Mouse (Mus musculus): ENCODE measurements at regions not wholly inside any gene's neighbourhood (a gene's known extent, or its start where the extent isn't known, plus 50 kb on each side); places are given as distances from the start of the nearest gene placed in this dataset.
A peak's percentile ranks its signal among the peaks of the same experiment; 100 is the strongest.

- WGBS = 85% methylated on average over 7 of the region's 7 CpGs
- Histone ChIP-seq H3K4me1 (ENCODE audit: insufficient read depth) (peaks cover 23% of the 10 kb centered on the region), H3K27ac (ENCODE audit: low read depth) (no peak overlapping the region), H3K4me2 (no peak overlapping the region), H3K4me3 (ENCODE audit: low read depth, low read length) (no peak overlapping the region), H3K9me3 (ENCODE audit: low read depth, low read length) (no peaks in the 10 kb centered on the region), H3K27me3 (ENCODE audit: insufficient read depth, low read length) (no peaks in the 10 kb centered on the region), H3K9ac (no peak overlapping the region), H3K36me3 (ENCODE audit: insufficient read depth) (no peaks in the 10 kb centered on the region)
- no peak for TF ChIP-seq CTCF (IDR thresholded peaks at IDR 0.05; ENCODE audit: low read depth)
- DNase-seq = no peak
- ATAC-seq (ENCODE audit: insufficient read depth) = no peak
These were observed 107.1 kb downstream of the Evx1 start for GRCm38 (mm10) chr6:52420276-52420970.

GRCm38 (mm10) chr6:52421771-52422170 is 108.5 kb downstream of the Evx1 start:
- no peaks in the 10 kb centered on the region for H3K27me3 ChIP-seq (ENCODE audit: insufficient read depth, low read length)
- no peak overlapping the region for H3K4me2 ChIP-seq
- H3K4me1 ChIP-seq (ENCODE audit: insufficient read depth) = peaks cover 16% of the 10 kb centered on the region
- H3K9ac ChIP-seq = no peak overlapping the region
- no peaks in the 10 kb centered on the region for H3K36me3 ChIP-seq (ENCODE audit: insufficient read depth)
- ATAC-seq (ENCODE audit: insufficient read depth) (no peak), DNase-seq (no peak)
- no peak for TF ChIP-seq CTCF (IDR thresholded peaks at IDR 0.05; ENCODE audit: low read depth)
- H3K4me3 ChIP-seq (ENCODE audit: low read depth, low read length) = no peak overlapping the region
- WGBS = 82% methylated on average over 6 of the region's 6 CpGs
- no peak overlapping the region for H3K27ac ChIP-seq (ENCODE audit: low read depth)
- no peaks in the 10 kb centered on the region for H3K9me3 ChIP-seq (ENCODE audit: low read depth, low read length)

DNA sequence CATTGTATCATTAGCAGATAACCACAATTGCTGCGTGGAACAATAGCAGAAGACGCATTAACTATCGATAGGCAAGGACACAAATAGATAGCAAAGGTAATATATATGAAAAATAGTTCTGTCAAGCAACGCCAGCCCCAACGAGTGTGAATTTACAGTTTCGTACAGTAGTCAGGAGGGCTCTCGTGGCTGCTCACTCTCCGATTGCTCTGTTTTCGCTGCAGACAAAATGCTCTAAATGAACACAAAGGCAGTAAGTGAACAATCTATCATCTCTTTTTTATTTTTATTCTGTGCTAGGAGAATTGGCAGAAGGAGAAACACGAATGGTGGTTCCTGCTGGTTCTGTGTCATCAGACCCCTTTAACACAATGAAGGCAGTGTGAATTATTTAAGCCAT is 109.4 kb downstream of the Evx1 start:
- H3K4me1 ChIP-seq (ENCODE audit: insufficient read depth) = peaks cover 13% of the 10 kb centered on the region
- no peak for DNase-seq
- H3K27me3 ChIP-seq (ENCODE audit: insufficient read depth, low read length) = no peaks in the 10 kb centered on the region

DNA sequence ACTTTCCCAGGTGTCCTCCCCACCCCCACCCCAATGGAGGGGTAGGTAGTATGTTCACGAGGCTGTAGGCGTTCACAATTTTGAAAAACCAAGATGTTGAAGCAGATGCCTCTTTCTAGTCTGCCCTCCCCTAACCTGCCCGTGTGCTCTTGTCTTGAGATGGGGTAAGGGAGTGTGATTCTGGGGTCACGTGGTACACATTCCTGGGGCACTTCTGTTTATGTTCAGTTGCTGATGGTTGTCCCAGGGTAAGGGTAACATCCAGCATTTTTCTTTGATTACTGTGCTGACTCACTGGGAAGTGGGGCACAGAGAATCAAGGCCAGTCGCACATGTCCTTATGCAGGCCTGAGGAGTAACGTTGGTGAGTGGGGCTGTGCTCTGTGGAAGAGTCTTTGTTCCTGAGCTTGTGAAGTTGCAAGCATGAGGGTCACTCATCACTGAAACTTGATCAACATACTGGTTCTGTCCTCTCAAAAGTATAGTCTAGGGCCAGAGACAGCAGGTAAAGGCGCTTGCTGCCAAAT is 110.3 kb downstream of the Evx1 start:
- H3K4me1 ChIP-seq (ENCODE audit: insufficient read depth) = peaks cover 6% of the 10 kb centered on the region
- WGBS = 44% methylated on average over 7 of the region's 7 CpGs
- ATAC-seq (ENCODE audit: insufficient read depth) = no peak
- no peak overlapping the region for H3K9ac ChIP-seq
- H3K36me3 ChIP-seq (ENCODE audit: insufficient read depth) = no peaks in the 10 kb centered on the region
- TF ChIP-seq CTCF (IDR thresholded peaks at IDR 0.05; ENCODE audit: low read depth) = no peak
- H3K9me3 ChIP-seq (ENCODE audit: low read depth, low read length) = no peaks in the 10 kb centered on the region
- H3K4me2 ChIP-seq = no peak overlapping the region
- H3K27ac ChIP-seq (ENCODE audit: low read depth) = no peak overlapping the region
- no peaks in the 10 kb centered on the region for H3K27me3 ChIP-seq (ENCODE audit: insufficient read depth, low read length)
- no peak overlapping the region for H3K4me3 ChIP-seq (ENCODE audit: low read depth, low read length)
- no peak for DNase-seq

More for the DNA sequence above, 109.4 kb downstream of the Evx1 start:
- Histone ChIP-seq H3K4me3 (ENCODE audit: low read depth, low read length) (no peak overlapping the region), H3K9me3 (ENCODE audit: low read depth, low read length) (no peaks in the 10 kb centered on the region), H3K4me2 (no peak overlapping the region), H3K27ac (ENCODE audit: low read depth) (no peak overlapping the region), H3K36me3 (ENCODE audit: insufficient read depth) (no peaks in the 10 kb centered on the region), H3K9ac (no peak overlapping the region)
- no peak for TF ChIP-seq CTCF (IDR thresholded peaks at IDR 0.05; ENCODE audit: low read depth)
- no peak for ATAC-seq (ENCODE audit: insufficient read depth)
- WGBS = 58% methylated on average over 10 of the region's 10 CpGs

GRCm38 (mm10) chr6:52424440-52424839 is 111.1 kb downstream of the Evx1 start:
- Histone ChIP-seq H3K36me3 (ENCODE audit: insufficient read depth) (no peaks in the 10 kb centered on the region), H3K9me3 (ENCODE audit: low read depth, low read length) (no peaks in the 10 kb centered on the region), H3K4me3 (ENCODE audit: low read depth, low read length) (no peak overlapping the region), H3K9ac (no peak overlapping the region), H3K4me2 (no peak overlapping the region), H3K27ac (ENCODE audit: low read depth) (0 out of 2 replicates have a peak overlapping the region, but pooled peaks have one; percentile 10), H3K4me1 (ENCODE audit: insufficient read depth) (no peaks in the 10 kb centered on the region; the same call in 1 of the 2 replicates), H3K27me3 (ENCODE audit: insufficient read depth, low read length) (no peaks in the 10 kb centered on the region)
- 62% methylated on average over 5 of the region's 5 CpGs for WGBS
- ATAC-seq (ENCODE audit: insufficient read depth) (no peak), DNase-seq (no peak)
- TF ChIP-seq CTCF (IDR thresholded peaks at IDR 0.05; ENCODE audit: low read depth) = no peak

DNA sequence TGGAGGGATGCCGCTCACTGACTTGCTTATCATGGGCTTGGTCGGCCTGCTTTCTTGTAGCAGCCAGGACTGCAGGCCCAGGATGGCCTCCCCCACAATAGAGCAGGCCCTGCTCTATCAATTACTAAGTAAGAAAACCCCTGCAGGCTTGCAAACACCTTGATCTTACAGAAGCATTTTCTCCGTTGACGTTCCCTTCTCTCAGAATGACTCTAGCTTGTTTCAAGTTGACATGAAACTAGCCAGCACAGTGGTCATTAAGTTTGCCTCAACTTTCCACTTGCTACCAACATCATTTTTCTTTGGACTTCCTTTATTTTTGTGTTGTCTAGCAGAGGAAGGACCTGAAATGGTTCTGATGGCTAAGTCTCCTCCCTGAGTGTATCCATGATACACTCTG is 111.8 kb downstream of the Evx1 start:
- Histone ChIP-seq H3K36me3 (ENCODE audit: insufficient read depth) (no peaks in the 10 kb centered on the region), H3K4me3 (ENCODE audit: low read depth, low read length) (no peak overlapping the region), H3K27me3 (ENCODE audit: insufficient read depth, low read length) (no peaks in the 10 kb centered on the region), H3K27ac (ENCODE audit: low read depth) (no peak overlapping the region), H3K9ac (no peak overlapping the region), H3K9me3 (ENCODE audit: low read depth, low read length) (no peaks in the 10 kb centered on the region), H3K4me1 (ENCODE audit: insufficient read depth) (no peaks in the 10 kb centered on the region; the same call in 1 of the 2 replicates), H3K4me2 (no peak overlapping the region)
- no peak for TF ChIP-seq CTCF (IDR thresholded peaks at IDR 0.05; ENCODE audit: low read depth)
- WGBS = 86% methylated on average over 4 of the region's 4 CpGs
- DNase-seq (no peak), ATAC-seq (ENCODE audit: insufficient read depth) (no peak)

GRCm38 (mm10) chr6:52428489-52429203 is 115.3 kb downstream of the Evx1 start:
- Histone ChIP-seq H3K4me2 (no peak overlapping the region), H3K9me3 (ENCODE audit: low read depth, low read length) (no peaks in the 10 kb centered on the region), H3K27me3 (ENCODE audit: insufficient read depth, low read length) (no peaks in the 10 kb centered on the region), H3K27ac (ENCODE audit: low read depth) (peak overlapping the region; percentile 39), H3K9ac (no peak overlapping the region), H3K36me3 (ENCODE audit: insufficient read depth) (no peaks in the 10 kb centered on the region), H3K4me3 (ENCODE audit: low read depth, low read length) (no peak overlapping the region), H3K4me1 (ENCODE audit: insufficient read depth) (no peaks in the 10 kb centered on the region; the same call in 1 of the 2 replicates)
- ATAC-seq (ENCODE audit: insufficient read depth) (peak; percentile 66; the same call in 1 of the 2 replicates), DNase-seq (peak; percentile 82)
- no peak for TF ChIP-seq CTCF (IDR thresholded peaks at IDR 0.05; ENCODE audit: low read depth)
- WGBS = 37% methylated on average over 11 of the region's 11 CpGs

Data from lung, embryonic 14.5 days (tissue).